Mouse (Mus musculus) common myeloid progenitor, adult 5-6 weeks (primary cell): ENCODE measurements around the gene Phf14. TPM values are rescaled to one million over a fixed set of nuclear protein-coding genes. Genes with fewer than 3 reads are reported as not detected.

Experiments used
- ATAC-seq: replicated peaks from 2 replicates; pipeline ENCODE4 v1.8.0; 2016; ENCODE audit warnings: low read depth, mild to moderate bottlenecking, moderate TSS enrichment, inconsistent platforms; ENCODE audit not compliant: poor library complexity, severe bottlenecking
- total RNA-seq: library from RNA; stranded (forward); fragments of 200-1000, 187-1606 nt; gene quantifications from 2 replicates; pipeline ENCODE4 v1.2.3, GENCODE M21; 2017

Phf14 gene
- 146 and 162 TPM in 2 replicates for total RNA-seq

- peak; percentile 95 for ATAC-seq
These were observed at the start of gene Phf14, which contains the start of gene Ndufa4 for GRCm38 (mm10) chr6:11907269-11908032. Gene Phf14, plus strand, starts transcription at chr6:11907809. Gene Ndufa4, minus strand, starts transcription at chr6:11907497.

- ATAC-seq = peak; percentile 88
These were observed 32.2 kb upstream of the Phf14 start for GRCm38 (mm10) chr6:11875364-11875763.

- ATAC-seq = no peak
These were observed 6.7 kb upstream of the Phf14 start for GRCm38 (mm10) chr6:11900809-11901310.

GRCm38 (mm10) chr6:11906890-11907268, 730 bp upstream of the Phf14 start:
- ATAC-seq = peak; percentile 39

- no peak for ATAC-seq
These were observed 561 bp downstream of the Phf14 start for GRCm38 (mm10) chr6:11908170-11908569.

GRCm38 (mm10) chr6:11925496-11926041, 18.0 kb downstream of the Phf14 start:
- peak; percentile 94 for ATAC-seq

GRCm38 (mm10) chr6:11926082-11926595, 18.5 kb downstream of the Phf14 start:
- ATAC-seq = peak; percentile 54

- no peak for ATAC-seq
These were observed 19.9 kb downstream of the Phf14 start for GRCm38 (mm10) chr6:11927485-11927884.

- ATAC-seq = 0 out of 2 replicates have a peak, but pooled peaks have one; percentile 45
These were observed 25.8 kb downstream of the Phf14 start for GRCm38 (mm10) chr6:11933403-11933802.

- peak; percentile 74 for ATAC-seq
These were observed 33.3 kb downstream of the Phf14 start for GRCm38 (mm10) chr6:11940895-11941294.

GRCm38 (mm10) chr6:11942089-11942488, 34.5 kb downstream of the Phf14 start:
- no peak for ATAC-seq

GRCm38 (mm10) chr6:11948100-11948499, 40.5 kb downstream of the Phf14 start:
- peak; percentile 79 for ATAC-seq

- peak; percentile 45; the same call in 1 of the 2 replicates for ATAC-seq
These were observed 52.6 kb downstream of the Phf14 start for GRCm38 (mm10) chr6:11960172-11960571.

- no peak for ATAC-seq
These were observed 86.2 kb downstream of the Phf14 start for GRCm38 (mm10) chr6:11993782-11994181.

- ATAC-seq = no peak
These were observed 91.0 kb downstream of the Phf14 start for GRCm38 (mm10) chr6:11998576-11998975.

- ATAC-seq = no peak
These were observed 91.9 kb downstream of the Phf14 start for GRCm38 (mm10) chr6:11999506-11999905.

GRCm38 (mm10) chr6:12005455-12005854, 97.8 kb downstream of the Phf14 start:
- ATAC-seq = no peak

- no peak for ATAC-seq
These were observed 98.4 kb downstream of the Phf14 start for GRCm38 (mm10) chr6:12006001-12006400.

GRCm38 (mm10) chr6:12012103-12012502, 104.5 kb downstream of the Phf14 start:
- ATAC-seq = peak; percentile 65

- ATAC-seq = no peak
These were observed 106.4 kb downstream of the Phf14 start for GRCm38 (mm10) chr6:12014035-12014434.

GRCm38 (mm10) chr6:12014733-12015132, 107.1 kb downstream of the Phf14 start:
- no peak for ATAC-seq
